Mouse (Mus musculus): ENCODE data around the gene Cobll1. TPM values are rescaled to one million over a fixed set of nuclear protein-coding genes. Genes with fewer than 3 reads are reported as not detected.

Gene Cobll1
- polyA plus RNA-seq, 1 experiment from 2014 or later: 3.1 TPM

DNA sequence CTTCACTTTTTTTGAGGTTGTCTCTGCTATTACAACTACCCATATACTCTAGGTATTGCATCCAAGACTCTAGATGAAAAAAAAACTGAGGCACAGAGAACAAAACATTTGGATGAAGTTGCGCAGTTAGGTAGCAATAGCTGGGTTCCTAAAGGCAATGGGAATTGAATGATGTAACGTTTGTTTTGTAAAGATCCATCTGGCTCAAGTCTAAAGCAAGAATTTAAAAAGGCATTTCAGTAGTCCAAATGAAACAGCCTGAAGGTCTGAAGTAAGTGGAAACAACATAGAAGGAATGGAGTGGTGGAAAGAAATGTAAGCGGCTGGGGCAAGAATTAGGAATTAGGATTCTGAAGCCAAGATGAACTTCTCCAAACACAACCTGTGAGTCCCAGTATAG, 188.4 kb downstream of the Cobll1 start:
- Histone ChIP-seq H3K4me2 (no peak overlapping the region), H3K27ac (replicated peaks) (no peak overlapping the region), H3K27me3 (no peaks in the 10 kb centered on the region), H3K4me3 (no peak overlapping the region), H3K36me3 (no peaks in the 10 kb centered on the region), H3K4me1 (replicated peaks) (no peaks in the 10 kb centered on the region), H3K9me3 (no peaks in the 10 kb centered on the region), H3K9ac (no peak overlapping the region)
- WGBS: 95% methylated on average over 3 of the region's 3 CpGs
- ATAC-seq (ENCODE audit: low read depth): no peak

DNA sequence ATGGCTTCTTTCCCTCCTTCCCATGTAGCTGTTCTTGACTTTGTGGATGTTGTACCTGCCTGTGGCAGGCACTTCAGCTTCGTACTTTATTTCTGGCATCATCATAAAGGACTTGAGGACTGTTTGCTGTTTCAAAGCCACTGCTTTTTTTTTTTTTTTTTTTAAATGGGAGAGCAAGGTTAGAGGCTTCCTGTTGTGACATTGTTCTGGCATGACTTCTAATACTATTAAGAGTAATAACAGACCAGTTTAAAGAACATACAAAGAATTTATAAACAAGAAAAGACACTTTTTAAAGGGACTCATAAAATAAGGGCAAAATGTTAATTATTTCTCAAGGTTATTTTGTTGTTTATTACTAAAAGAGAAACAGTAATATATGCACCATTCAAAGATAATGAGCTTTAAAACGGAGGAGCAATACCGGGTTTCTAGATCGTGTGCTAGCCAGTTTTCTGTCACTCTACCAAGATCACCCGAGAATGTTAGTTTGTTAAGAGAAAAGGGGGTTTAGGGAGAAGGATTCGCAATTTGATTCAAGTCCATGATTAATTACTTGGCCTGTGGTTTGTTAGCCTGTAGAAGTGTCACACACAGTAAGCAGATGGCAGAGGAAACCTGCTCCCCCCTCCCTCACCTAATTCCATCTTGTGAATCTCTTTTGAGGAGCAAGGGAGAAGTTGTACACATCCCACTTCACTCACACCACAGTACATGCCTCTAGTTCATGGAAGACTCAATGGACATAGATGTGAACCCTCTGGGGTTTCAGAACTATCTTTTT, 190.8 kb downstream of the Cobll1 start:
- Histone ChIP-seq H3K4me3 (no peak overlapping the region), H3K9ac (no peak overlapping the region), H3K36me3 (no peaks in the 10 kb centered on the region), H3K9me3 (no peaks in the 10 kb centered on the region), H3K4me2 (no peak overlapping the region), H3K27ac (replicated peaks) (no peak overlapping the region), H3K4me1 (replicated peaks) (no peaks in the 10 kb centered on the region), H3K27me3 (no peaks in the 10 kb centered on the region)
- no peak for ATAC-seq (ENCODE audit: low read depth)
- 67% methylated on average over 6 of the region's 6 CpGs for WGBS

Other genes with a start within 250 kb of the Cobll1 start
- gene Grb14, start 214.4 kb downstream of the Cobll1 start, polyA plus RNA-seq (2015; fragmentation: Nextera tagmentation; extraction: Ambion mirVana): 23.9 and 24.8 TPM in 2 replicates
- 0.22 and 1.5 TPM in 2 replicates for gene Slc38a11, start 124.6 kb upstream of the Cobll1 start, polyA plus RNA-seq (2015; fragmentation: Nextera tagmentation; extraction: Ambion mirVana)